Mouse (Mus musculus): ENCODE measurements at regions not wholly inside any gene's neighbourhood (a gene's known extent, or its start where the extent isn't known, plus 50 kb on each side); places are given as distances from the start of the nearest gene placed in this dataset.
"Not testable (repeated sequence)": the region's sequence is repeated elsewhere in the genome, so short reads cannot be mapped to it uniquely, and the experiment has no call there.

DNA sequence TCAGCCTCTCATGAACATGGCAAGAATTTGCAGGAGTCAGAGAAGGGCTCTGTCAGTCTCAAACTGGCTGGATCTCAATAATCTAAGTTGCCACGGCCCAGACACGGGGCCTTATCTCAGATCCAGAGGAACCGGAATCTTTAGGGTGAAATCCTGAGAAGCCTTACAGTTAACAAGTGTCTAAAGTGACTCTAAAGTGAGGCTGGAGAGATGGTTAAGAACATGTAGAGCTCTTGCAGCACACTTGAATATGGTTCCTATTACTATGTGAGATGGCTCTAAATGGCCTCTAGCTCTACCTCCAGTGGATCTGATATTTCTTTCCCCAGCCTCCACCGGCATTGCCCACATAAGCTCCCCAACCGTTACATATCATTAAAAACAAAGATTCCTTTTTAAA is 157.8 kb upstream of the Mpdz start:
- Histone ChIP-seq H3K9me3 (ENCODE audit: low read length) (no peaks in the 10 kb centered on the region), H3K4me2 (replicated peaks; ENCODE audit: low read depth, low read length) (no peak overlapping the region), H3K36me3 (ENCODE audit: insufficient read depth, low read length) (no peaks in the 10 kb centered on the region), H3K27ac (ENCODE audit: low read length) (no peak overlapping the region), H3K9ac (replicated peaks; ENCODE audit: low read depth) (no peak overlapping the region), H3K4me1 (ENCODE audit: insufficient read depth, low read depth, low read length) (no peaks in the 10 kb centered on the region), H3K4me3 (ENCODE audit: low read depth, low read length) (no peak overlapping the region), H3K27me3 (replicated peaks; ENCODE audit: insufficient read depth, low read length) (no peaks in the 10 kb centered on the region)
- peak; percentile 50 for ATAC-seq
- 56% methylated on average over 5 of the region's 5 CpGs for WGBS
- TF ChIP-seq CTCF (IDR thresholded peaks at IDR 0.05) (no peak), EP300 (IDR thresholded peaks at IDR 0.05) (no peak)
- DNase-seq (ENCODE audit: low spot score): peak; percentile 33

GRCm38 (mm10) chr4:81597390-81597789 is 154.8 kb upstream of the Mpdz start:
- no peaks in the 10 kb centered on the region for H3K27me3 ChIP-seq (replicated peaks; ENCODE audit: insufficient read depth, low read length)
- H3K4me2 ChIP-seq (replicated peaks; ENCODE audit: low read depth, low read length): no peak overlapping the region
- no peak overlapping the region for H3K9ac ChIP-seq (replicated peaks; ENCODE audit: low read depth)
- no peaks in the 10 kb centered on the region for H3K36me3 ChIP-seq (ENCODE audit: insufficient read depth, low read length)
- 84% methylated on average over 4 of the region's 4 CpGs for WGBS
- no peaks in the 10 kb centered on the region for H3K9me3 ChIP-seq (ENCODE audit: low read length)
- no peak overlapping the region for H3K27ac ChIP-seq (ENCODE audit: low read length)
- ATAC-seq (no peak), DNase-seq (ENCODE audit: low spot score) (no peak)
- no peaks in the 10 kb centered on the region for H3K4me1 ChIP-seq (ENCODE audit: insufficient read depth, low read depth, low read length)
- TF ChIP-seq CTCF (IDR thresholded peaks at IDR 0.05) (no peak), EP300 (IDR thresholded peaks at IDR 0.05) (no peak)
- no peak overlapping the region for H3K4me3 ChIP-seq (ENCODE audit: low read depth, low read length)

- 85% methylated on average over 3 of the region's 3 CpGs for WGBS
- not testable (repeated sequence) for ATAC-seq
Observed at GRCm38 (mm10) chr4:81593431-81593830, 150.8 kb upstream of the Mpdz start.

DNA sequence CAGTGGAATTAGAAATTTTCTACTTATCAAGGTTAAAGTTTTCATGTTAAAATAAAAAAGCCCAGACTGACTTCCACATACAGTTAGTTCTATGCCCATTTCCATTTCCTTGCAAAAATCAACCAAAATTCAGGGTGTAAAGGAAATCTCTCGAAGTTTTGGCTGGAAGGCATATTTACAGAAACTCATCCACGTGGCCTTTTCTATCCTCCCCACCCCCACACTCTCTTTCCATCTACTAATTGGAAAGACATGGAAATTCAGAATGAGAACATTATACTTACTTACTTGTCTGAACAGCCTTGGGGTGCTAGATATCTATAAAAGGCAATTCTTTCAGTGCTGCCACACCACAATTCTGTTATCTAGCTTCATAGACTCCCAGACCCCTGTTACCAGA is 139.9 kb upstream of the Mpdz start:
- ATAC-seq: no peak
- H3K27ac ChIP-seq (ENCODE audit: low read length): no peak overlapping the region

More at GRCm38 (mm10) chr4:81593431-81593830, 150.8 kb upstream of the Mpdz start:
- not testable (repeated sequence) for H3K27ac ChIP-seq (ENCODE audit: low read length); H3K4me3 ChIP-seq (ENCODE audit: low read depth, low read length); DNase-seq (ENCODE audit: low spot score); H3K4me1 ChIP-seq (ENCODE audit: insufficient read depth, low read depth, low read length); H3K27me3 ChIP-seq (replicated peaks; ENCODE audit: insufficient read depth, low read length); H3K36me3 ChIP-seq (ENCODE audit: insufficient read depth, low read length); H3K9me3 ChIP-seq (ENCODE audit: low read length); H3K4me2 ChIP-seq (replicated peaks; ENCODE audit: low read depth, low read length); H3K9ac ChIP-seq (replicated peaks; ENCODE audit: low read depth)

DNA sequence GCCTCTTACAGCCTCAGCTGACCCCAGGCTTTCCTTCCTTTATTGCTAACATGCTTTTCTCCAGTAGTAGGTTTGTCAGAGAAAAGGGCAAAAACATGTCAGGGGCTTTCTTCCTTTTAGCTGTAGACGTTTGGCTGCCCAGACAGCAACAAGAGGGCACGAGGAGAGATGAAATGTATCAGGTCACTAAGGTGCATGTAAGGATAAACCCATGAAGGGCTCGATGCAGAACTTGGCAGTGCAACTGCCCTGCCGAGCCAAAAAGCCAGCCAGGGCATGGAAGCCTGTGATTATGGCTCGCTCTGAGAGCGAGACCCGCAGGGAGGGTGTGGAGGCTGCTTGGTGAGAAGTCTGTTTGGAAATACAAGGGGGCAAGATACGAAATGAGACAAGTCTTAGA is 137.9 kb upstream of the Mpdz start:
- no peak for TF ChIP-seq EP300 (IDR thresholded peaks at IDR 0.05)
- Histone ChIP-seq H3K9me3 (ENCODE audit: low read length) (no peaks in the 10 kb centered on the region), H3K4me3 (ENCODE audit: low read depth, low read length) (no peak overlapping the region; the same call in 1 of the 2 replicates), H3K27ac (ENCODE audit: low read length) (0 out of 2 replicates have a peak overlapping the region, but pooled peaks have one; percentile 32), H3K4me1 (ENCODE audit: insufficient read depth, low read depth, low read length) (no peaks in the 10 kb centered on the region), H3K4me2 (replicated peaks; ENCODE audit: low read depth, low read length) (peak overlapping the region; percentile 32), H3K9ac (replicated peaks; ENCODE audit: low read depth) (no peak overlapping the region), H3K27me3 (replicated peaks; ENCODE audit: insufficient read depth, low read length) (no peaks in the 10 kb centered on the region), H3K36me3 (ENCODE audit: insufficient read depth, low read length) (no peaks in the 10 kb centered on the region)
- ATAC-seq (no peak), DNase-seq (ENCODE audit: low spot score) (no peak)
- WGBS: 60% methylated on average over 8 of the region's 8 CpGs

More for the DNA sequence above, 139.9 kb upstream of the Mpdz start:
- no peaks in the 10 kb centered on the region for H3K27me3 ChIP-seq (replicated peaks; ENCODE audit: insufficient read depth, low read length)
- H3K4me1 ChIP-seq (ENCODE audit: insufficient read depth, low read depth, low read length): no peaks in the 10 kb centered on the region
- no peak overlapping the region for H3K4me2 ChIP-seq (replicated peaks; ENCODE audit: low read depth, low read length)
- no peaks in the 10 kb centered on the region for H3K9me3 ChIP-seq (ENCODE audit: low read length)
- H3K4me3 ChIP-seq (ENCODE audit: low read depth, low read length): no peak overlapping the region
- no peak for TF ChIP-seq EP300 (IDR thresholded peaks at IDR 0.05)
- no peak for TF ChIP-seq CTCF (IDR thresholded peaks at IDR 0.05)
- H3K36me3 ChIP-seq (ENCODE audit: insufficient read depth, low read length): no peaks in the 10 kb centered on the region
- 53% methylated on average over 2 of the region's 2 CpGs for WGBS
- DNase-seq (ENCODE audit: low spot score): no peak
- no peak overlapping the region for H3K9ac ChIP-seq (replicated peaks; ENCODE audit: low read depth)

DNA sequence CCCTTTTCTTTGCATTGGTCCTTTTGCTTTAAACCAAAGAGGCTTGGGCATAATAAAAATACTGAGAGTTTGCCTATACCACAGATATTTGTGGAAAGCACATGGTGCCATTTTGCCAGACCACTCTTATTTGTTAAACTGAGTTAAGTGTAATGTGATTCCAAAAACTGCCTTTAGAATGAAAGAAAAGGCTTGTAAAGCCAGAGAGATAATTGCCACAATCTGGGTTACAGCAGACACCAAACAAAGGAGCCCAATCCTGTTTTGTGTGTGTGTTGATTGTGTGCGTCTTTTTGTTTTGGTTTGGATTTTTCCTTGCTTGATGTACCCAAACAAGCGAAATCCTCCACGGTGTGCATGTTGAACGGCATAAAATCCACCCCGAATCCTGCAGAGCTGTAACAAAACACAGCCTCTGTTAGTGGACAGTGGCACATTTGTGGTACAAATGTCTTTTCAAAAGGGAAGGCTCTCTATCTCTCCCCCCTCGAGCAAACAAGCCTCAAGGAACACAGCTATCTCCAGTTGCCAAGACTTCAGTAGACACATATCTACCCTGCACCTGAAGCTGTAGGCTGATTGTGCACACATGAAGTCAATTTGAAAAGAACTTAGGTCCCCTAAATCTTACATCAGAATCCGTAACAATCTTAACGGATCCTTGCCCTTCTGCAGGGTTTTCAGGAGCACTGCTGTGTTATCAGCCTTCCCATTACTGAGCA is 136.9 kb upstream of the Mpdz start:
- H3K36me3 ChIP-seq (ENCODE audit: insufficient read depth, low read length): no peaks in the 10 kb centered on the region
- H3K4me3 ChIP-seq (ENCODE audit: low read depth, low read length): no peak overlapping the region
- H3K9ac ChIP-seq (replicated peaks; ENCODE audit: low read depth): no peak overlapping the region
- no peaks in the 10 kb centered on the region for H3K9me3 ChIP-seq (ENCODE audit: low read length)
- no peaks in the 10 kb centered on the region for H3K4me1 ChIP-seq (ENCODE audit: insufficient read depth, low read depth, low read length)
- H3K27ac ChIP-seq (ENCODE audit: low read length): no peak overlapping the region
- 67% methylated on average over 8 of the region's 8 CpGs for WGBS
- DNase-seq (ENCODE audit: low spot score): no peak
- no peak overlapping the region for H3K4me2 ChIP-seq (replicated peaks; ENCODE audit: low read depth, low read length)
- H3K27me3 ChIP-seq (replicated peaks; ENCODE audit: insufficient read depth, low read length): no peaks in the 10 kb centered on the region
- ATAC-seq: no peak
- TF ChIP-seq EP300 (IDR thresholded peaks at IDR 0.05): no peak
- TF ChIP-seq CTCF (IDR thresholded peaks at IDR 0.05): no peak

- H3K36me3 ChIP-seq (ENCODE audit: insufficient read depth, low read length): no peaks in the 10 kb centered on the region
- H3K27me3 ChIP-seq (replicated peaks; ENCODE audit: insufficient read depth, low read length): no peaks in the 10 kb centered on the region
- peak; percentile 5 for DNase-seq (ENCODE audit: low spot score)
- WGBS: 66% methylated on average over 6 of the region's 6 CpGs
- H3K27ac ChIP-seq (ENCODE audit: low read length): no peak overlapping the region
- H3K9ac ChIP-seq (replicated peaks; ENCODE audit: low read depth): no peak overlapping the region
- no peaks in the 10 kb centered on the region for H3K9me3 ChIP-seq (ENCODE audit: low read length)
- ATAC-seq: no peak
- H3K4me1 ChIP-seq (ENCODE audit: insufficient read depth, low read depth, low read length): no peaks in the 10 kb centered on the region
- no peak overlapping the region for H3K4me2 ChIP-seq (replicated peaks; ENCODE audit: low read depth, low read length)
- TF ChIP-seq CTCF (IDR thresholded peaks at IDR 0.05) (peak; percentile 29; the same call in 1 of the 2 replicates), EP300 (IDR thresholded peaks at IDR 0.05) (no peak)
- no peak overlapping the region for H3K4me3 ChIP-seq (ENCODE audit: low read depth, low read length)
Observed at GRCm38 (mm10) chr4:81578981-81579380, 136.4 kb upstream of the Mpdz start.

Data from lung, postnatal 0 days (tissue).